Mouse (Mus musculus) kidney, postnatal 14 days (tissue): Measurements from ENCODE around the gene H3f3b.
"Not testable (repeated sequence)": the region's sequence is repeated elsewhere in the genome, so short reads cannot be mapped to it uniquely, and the experiment has no call there.

Experiments used
- DNase-seq: peaks from one replicate; pipeline ENCODE4 v3.0.0; 2022; ENCODE audit warnings: mixed read lengths

Gene H3f3b

DNA sequence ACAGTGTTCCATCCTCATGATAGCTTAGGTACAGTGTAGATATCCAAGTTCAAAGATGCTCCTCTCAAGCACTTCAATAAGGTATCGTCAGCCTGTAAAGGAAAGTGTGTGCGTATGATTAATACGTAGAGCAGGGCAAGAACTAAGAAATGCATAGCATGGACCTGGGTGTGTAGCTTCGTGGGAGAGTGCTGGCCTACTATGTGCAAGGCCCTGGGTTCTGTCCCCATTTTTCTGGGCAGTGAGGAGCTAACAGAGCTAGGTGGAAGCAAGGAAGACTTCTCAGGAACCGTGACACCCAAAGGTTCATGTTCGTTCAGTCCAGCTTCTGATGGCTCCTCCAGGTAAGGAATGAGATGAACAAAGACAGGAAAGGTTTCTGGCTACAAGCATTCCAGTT is 17.4 kb upstream of the H3f3b start:
- DNase-seq = no peak

GRCm38 (mm10) chr11:116043286-116043685 is 15.5 kb upstream of the H3f3b start:
- no peak for DNase-seq

GRCm38 (mm10) chr11:116042372-116043138 is 14.8 kb upstream of the H3f3b start:
- no peak for DNase-seq

DNA sequence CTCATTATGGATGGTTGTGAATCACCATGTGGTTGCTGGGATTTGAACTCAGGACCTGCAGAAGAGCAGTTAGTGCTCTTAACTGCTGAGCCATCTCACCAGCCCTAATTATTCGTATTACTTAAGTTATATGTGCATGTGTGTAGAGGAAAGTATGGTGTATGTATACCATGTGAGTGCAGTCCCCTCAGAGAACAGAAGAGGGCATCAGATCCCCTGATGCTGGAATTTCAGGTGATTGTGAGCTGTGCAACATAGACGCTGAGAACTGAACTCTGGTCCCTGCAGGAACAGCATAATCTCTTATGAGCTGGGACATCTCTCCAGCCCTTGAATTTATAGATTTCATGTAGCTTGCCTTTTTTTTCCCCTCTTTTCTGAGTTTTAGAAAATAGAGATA is 14.1 kb upstream of the H3f3b start:
- no peak for DNase-seq

DNA sequence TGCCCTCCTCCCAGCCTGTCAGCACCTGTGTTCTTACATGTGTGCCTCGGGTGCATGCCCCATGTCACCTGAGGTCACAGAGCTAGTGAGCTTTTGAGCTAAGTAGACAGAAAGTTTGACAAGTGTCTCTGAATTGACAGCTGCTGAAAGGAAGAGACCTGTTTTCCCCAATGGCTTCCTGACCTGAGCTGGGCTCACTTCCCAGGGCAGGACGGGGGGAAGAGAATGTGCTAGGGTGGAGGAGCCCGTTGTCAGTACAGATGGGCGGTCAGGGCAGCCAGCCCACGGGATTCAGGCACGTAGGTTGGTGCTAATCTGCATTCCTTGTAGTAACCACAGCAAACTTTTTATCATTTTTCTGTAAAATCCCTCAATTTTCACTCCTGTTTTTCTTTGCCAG is 12.8 kb upstream of the H3f3b start:
- DNase-seq = no peak

GRCm38 (mm10) chr11:116037826-116038225 is 10.1 kb upstream of the H3f3b start:
- DNase-seq = no peak

DNA sequence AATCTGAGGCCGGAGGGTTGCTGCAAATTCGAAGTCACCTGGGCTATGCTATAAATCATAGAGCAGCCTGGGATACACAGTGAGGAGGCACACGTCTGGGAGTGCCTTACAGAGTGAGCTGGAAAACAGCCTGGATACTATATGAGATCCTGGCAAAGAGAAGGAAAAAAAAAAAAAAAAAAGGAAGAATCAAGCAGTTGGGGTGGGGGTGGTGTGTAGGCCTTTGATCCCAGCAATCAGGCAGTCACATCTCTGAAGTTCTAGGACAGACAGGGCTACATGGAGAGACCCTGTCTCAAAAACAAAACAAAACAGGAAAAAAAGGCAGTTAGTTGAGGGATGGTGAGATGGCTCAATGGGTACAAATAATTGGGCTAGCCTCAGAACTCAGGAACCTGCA is 8.9 kb upstream of the H3f3b start:
- no peak for DNase-seq

DNA sequence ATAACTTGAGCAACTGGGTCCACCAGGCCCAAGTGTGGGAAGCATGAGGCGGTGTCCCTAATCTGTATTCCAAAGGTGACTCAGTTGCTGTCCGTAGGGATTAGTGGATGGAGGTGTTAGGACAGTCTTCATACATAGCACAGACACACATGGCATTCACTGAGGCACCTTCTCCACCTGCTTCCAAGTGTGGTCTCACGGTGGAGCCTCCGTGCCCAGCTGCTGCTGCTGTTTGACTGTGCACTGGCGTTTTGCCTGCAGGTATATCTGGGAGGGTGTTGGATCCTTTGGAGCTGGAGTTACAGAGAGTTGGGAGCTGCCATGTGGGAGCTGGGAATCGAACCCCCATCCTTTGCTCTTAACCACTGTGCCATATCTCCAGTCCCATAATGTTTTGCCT is 6.8 kb upstream of the H3f3b start:
- no peak for DNase-seq

GRCm38 (mm10) chr11:116030898-116031845 is 3.4 kb upstream of the H3f3b start:
- no peak for DNase-seq

- DNase-seq = peak; percentile 98
Measured at GRCm38 (mm10) chr11:116030088-116030897, 2.5 kb upstream of the H3f3b start, which contains the start of gene Unk. TSS of gene Unk (plus strand) at chr11:116030322.

DNA sequence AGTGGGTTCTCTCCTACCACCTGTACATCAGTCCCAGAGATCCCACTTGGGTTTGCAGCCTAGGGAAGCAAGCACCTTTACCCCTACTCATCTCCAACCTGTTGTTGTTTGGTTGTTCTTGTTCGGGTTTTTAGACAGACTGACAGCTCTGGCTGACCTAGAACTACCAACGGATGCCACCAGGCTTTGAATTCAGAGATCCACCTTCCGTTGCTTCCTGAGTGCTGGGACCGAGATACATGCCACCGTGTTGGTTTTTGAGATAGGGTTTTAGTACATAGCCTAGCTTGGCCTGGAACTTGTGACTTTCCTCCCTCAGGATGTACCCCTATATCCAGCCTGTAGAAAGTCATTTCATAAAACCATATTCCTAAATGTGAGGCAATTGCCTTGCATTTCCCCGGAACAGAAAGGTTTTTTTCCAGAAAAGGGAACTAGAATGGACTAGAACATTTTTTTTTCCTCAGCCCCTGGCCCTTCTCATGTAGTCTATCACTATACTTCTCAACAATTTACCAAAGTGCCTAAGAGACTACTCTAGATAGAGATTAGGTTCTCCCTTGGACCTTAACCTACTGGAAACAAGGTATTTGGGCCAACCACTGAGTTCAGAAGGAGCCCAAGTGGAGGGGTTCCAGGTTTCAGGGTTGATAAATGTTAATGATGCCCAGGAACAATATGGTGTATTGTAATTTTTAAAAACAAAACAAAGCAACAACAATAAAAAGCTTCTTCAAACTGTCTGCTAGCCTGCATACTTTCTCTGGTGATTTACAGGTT is 1.5 kb upstream of the H3f3b start:
- DNase-seq = no peak

- DNase-seq = no peak
Measured at GRCm38 (mm10) chr11:116028177-116028865, 559 bp upstream of the H3f3b start.

DNA sequence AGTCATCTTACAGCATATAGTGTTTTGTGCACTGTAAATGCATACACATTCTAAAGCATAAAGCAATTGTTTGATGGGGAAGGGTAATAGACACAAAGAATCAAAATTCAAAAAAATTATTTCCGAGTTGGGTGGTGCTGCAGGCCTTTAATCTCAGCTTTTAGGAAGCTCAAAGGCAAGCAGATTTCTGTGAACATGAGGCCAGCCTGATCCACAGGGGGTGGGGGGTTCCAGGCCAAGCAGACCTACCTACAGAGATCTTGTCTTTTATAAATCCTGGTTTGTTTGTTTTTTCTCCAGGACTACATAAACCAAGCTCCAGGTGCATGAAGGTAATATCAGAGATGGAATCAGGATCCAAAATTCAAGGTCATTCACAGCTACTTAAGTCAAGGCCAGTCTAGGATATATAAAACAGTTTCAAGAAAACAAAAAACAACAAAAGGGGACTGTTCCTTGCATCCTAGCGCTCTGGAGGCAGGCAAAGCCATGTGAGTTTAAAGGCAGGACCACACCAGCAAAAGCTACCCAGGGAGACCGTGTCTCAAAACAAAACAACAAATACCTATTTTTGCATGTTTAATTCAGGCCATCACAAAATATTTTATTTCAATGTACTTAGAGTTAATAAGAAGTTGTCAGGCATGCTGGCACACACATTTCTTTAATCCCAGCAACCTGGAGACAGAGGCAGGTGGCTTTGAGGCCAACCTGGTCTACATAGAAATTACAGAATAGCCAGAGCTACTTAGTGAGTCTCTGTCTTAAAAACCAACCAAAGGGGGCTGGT is 2.5 kb downstream of the H3f3b start:
- DNase-seq = no peak

DNA sequence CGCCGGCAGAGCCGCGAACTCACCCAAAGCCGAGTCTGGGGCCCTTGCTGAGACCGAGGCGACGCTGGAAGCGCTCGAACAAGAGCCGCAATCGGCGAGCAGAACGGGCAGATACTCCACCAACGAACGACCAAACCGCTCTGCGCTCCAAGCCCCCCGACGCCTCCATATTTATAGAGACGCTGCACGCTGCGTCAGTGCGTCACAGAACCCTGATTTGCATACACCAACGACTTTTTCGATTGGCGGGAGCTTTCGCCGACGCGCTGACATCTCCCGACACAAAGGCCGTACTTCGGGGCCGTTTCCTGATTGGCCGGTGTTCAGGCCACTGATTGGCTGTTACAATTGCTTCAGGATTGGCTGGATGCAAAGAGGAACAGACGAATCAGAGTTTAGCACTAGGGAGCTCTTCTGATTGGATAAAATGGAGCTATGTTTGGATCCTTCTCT is 3.4 kb downstream of the H3f3b start:
- peak; percentile 98 for DNase-seq

DNA sequence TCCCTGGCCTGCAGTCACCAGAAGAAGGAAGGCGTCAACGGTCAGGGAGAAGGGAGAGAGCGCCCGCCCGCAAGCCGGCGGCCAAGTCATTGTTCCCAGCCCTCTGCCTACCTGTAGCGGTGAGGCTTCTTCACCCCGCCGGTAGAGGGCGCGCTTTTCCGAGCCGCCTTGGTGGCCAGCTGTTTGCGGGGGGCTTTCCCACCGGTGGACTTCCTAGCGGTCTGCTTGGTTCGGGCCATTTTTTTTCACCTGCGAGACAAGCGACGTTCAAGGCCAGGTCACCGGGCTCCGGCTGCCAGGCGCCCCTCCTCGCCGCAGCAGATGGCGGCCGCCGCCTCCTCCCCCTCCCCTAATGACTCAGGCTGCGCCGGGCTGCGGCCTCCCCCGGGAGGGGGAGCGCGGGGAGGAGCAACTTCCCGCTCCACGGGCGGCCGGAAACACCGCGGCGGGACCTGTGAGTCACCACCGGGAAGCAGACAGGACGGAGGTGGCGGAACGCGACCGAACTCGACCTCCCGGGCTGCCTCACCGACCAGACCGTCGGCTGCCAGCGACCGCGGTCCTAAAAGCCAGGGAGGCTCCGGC is 3.9 kb downstream of the H3f3b start:
- DNase-seq = peak; percentile 87

DNA sequence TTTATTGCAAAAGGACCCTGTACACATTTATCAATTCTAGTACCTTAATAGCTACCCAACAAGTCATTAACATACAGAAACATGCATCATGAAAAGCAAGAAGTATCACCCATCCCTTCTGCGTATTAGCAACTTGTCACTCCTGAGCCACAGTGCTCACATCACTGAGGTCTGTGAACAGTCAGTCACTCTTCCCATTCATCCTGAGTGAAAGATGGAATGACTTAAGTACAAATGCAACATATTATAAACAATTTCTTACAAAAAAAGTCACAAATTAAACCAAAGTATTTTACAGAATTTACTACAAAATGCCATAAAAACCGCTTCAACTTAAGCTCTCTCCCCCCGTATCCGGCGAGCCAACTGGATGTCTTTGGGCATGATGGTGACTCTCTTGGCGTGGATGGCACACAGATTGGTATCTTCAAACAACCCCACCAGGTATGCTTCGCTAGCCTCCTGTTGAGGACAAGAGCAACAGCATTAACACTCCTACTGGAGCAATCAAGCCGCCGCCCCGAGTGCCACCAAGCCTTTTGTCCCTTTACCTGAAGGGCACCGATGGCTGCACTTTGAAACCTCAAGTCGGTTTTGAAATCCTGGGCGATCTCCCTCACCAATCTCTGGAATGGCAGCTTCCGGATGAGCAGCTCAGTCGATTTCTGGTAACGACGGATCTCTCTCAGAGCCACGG is 4.5 kb downstream of the H3f3b start:
- not testable (repeated sequence) for DNase-seq

DNA sequence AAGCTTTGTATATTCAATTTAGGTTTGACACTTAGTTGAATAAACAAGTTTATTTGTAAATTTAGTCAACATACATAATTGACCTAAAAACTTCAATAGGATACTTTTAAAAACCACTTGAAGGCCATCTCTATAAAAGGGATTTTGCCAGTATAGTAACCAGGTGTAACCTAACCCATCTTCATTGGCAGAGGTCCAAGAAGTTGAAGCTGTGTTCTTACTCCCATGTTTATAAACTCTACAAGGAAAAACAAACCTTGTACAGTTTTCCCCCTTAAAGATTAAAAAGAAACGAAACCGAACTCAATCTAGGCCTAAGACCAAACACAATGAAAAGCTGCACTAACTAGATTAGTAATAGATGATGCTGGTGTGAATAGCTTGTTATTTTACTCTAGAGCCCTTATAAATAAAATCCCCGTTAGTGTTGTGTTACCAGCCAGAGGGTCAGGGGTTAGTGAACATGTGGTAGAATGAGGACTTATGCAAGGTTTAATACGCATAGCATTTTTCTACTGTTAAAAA is 5.4 kb downstream of the H3f3b start:
- no peak for DNase-seq

DNA sequence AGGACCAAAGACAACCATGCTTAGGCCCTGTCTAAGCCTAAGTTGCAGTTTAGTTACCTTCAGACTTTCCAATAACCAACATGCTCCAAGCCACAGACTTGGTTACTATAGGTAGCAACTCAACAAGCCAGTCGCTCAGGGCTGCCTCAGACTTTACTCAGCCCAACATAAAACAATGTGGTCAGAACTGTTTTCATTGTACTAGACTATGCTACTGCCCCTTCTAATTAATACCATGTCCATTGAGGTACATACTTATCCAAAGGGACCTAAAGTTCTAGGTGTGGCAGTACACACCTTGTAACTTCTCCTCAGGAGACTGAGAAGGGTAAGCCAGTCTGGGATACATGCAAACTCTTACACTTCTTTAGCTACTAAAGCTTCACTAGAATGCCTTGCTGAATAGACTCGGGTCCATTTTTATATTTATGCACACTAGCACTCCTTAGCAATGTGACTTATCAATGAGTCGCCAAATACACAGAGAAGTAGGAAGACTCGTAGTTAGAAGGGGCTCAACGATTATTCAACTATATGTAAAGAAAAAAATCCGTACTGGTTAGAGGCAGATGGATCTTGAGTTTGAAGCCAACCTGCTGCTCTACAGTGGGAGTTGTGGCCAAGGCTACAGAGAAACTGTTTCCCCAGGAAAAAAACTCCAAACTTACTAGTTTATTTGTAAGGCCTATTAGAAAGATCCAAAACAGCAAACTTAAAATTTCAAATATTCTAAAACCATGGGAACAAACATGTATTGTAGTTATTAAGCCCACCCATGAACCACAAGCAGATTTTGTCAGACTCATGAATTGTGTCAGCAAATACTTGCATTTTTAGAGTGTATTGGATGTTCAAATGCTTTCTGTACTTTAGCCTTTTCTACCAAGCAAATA is 6.2 kb downstream of the H3f3b start:
- DNase-seq = no peak
